Mouse (Mus musculus): ENCODE results near the gene Zc3hav1.

Zc3hav1 gene

DNA sequence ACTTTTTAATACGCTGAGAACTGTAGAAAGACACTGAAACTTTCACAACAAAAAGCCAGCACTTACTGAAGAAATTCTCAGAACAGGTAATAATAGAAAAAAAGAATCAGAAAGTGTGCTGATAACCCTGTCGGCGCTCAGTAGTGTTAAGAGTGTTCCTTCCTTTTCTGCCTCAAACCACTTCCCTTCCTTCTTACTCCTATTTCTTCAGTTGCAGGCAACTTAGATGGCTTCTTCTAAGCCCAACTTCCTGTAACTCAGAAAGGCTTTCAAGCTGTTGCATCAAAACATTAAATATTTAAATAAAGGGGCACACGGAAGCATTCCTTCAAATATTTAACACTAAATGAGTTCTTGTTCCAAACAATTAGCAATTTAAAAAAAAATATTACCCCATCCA is 2.5 kb downstream of the Zc3hav1 start:
- no peak for DNase-seq

DNA sequence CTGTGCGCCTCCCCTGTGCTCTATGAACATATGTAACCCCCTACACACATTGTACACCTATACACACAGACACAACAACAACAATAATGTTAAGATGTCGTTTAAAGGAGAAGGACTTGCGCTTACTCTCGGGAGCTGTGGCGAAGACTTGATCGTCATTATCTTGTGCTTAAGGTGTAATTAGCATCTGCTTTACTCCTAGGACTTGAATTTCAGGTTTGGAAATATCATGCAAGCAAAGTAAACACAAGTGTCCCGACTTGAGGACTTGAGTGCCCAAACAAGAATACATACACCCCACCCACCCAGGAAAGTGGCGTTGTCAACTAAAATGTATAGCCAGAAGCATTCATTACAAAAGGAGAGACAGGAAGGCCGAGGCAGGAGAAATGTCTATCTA is 4.6 kb downstream of the Zc3hav1 start:
- DNase-seq, result no peak

DNA sequence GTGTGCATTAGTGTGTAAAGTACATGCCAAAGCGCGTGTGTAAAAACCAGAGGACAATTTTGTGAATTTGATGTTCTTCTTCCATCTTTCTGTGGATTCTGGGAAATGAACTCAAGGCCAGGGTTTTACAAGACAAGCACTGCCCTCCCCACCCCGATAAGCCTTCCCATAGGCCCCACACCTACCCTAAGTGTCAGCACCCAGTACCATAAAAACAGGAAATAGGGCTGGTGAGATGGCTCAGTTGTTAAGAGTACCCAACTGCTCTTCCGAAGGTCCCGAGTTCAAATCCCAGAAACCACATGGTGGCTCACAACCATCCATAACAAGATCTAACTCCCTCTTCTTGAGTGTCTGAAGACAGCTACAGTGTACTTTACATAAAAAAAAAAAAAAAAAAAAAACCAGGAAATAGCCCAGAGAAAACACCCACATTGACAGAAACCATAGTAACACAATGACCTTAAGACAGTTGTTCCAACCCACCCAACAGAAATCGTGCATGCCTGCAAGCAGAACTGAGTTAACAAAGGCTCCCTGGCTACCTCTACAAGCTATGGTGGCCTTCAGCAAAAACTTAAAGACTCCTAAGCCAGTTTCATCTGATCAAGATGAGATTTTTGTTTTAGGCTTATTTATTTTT is 5.5 kb downstream of the Zc3hav1 start:
- DNase-seq, result no peak

DNA sequence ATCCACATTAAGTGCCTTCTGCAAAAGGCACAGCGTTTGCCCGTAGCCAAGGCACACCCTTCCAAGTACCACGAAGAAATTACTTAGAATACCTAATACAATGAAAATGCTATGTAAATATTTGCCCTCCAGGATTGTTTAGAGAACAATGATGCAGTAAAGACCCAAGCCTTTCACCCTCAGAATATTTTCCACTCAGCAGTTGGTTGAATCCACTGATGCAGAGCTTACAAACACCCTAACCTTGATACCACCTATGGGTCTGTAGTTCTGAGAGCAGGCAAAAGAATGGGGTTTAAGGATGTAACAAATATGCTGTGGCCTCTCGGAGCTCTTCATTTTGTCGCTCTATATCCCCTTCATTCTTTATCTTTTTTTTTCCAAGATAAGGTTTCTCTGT is 6.5 kb downstream of the Zc3hav1 start:
- DNase-seq, result no peak

DNA sequence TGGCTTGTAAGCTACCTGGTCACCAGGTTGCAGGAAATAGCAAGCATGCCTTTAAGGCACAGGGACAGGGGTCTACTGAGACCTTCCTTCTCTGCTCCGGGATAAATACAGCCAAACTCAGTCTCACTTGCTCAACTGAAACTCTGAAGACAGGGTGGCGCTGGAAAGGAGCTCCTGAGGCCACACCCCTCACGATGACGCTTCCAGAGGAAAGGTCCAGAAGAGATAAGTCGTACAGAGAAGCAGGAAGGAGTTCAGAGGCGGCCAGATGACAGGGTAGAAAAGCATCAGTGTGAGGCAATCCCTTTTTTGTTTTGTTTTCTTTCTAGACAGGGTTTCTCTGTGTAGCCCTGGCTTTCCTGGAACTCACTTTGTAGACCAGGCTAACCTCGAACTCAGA is 8.6 kb downstream of the Zc3hav1 start:
- DNase-seq, result peak; percentile 84 to 89

DNA sequence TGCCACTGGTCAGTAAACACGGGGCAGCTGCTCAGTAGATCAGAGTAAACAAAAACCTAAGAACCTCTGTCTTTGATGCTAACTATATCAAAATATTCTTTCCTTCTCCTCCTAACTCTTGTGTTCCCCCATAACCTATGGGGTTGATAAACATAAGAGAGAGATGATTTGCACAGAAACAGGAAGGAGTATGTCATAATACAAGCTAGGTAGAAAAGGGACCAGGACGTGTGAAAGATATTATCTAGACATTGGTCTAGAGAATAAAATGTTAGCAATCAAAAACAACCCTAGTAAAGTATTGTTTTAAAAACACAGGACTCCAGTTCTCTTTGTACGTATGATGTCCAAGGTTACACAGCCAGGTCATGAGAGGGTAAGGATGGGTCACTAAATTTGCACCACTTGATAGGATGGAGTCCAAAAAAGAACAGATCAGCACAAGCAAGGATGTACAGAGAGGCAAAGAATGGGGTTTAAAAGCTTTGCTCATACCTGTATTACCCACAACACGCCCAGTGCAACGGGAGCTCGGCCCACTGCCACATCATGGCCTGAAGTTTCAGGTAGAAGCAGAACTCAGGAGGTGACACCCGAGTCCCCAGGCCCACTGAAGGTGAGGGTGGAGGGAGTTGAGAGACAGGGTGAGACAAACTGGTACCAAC is 10.3 kb downstream of the Zc3hav1 start:
- no peak for DNase-seq

DNA sequence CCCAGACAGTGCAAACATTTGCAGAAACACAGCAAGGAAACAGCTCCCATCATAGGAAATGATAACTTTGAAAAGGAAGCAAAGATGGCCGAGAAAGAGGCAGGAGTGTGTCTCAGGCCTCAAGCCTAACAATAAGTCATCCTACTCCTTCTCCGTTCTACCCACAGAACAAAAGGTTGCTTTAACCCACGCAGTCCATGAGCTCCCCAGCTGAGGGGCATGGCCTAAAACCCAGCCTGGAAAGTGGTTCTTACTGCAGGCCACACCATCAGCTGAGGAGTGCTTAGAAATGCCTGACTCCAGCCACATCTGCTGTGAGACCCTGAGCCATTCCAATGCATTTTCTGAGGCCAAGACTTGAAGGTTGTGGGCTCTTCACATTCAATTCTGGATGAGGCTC is 10.8 kb downstream of the Zc3hav1 start:
- no peak for DNase-seq

DNA sequence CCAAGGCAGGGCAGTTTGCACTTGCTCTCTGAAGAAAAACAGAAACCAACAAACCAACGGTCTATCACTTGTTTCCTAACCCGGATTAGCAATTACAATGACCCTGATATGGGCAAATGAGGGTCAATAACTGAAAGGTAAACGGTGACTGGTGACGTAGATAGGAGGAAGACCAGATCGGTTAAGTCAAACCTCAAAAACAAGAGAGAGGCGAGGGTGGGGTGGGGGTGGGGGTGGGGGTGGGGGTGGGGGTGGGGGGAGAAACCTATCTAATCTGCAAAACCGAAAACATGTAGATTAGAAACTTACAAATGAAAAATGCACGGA is 11.8 kb downstream of the Zc3hav1 start:
- no peak for DNase-seq

DNA sequence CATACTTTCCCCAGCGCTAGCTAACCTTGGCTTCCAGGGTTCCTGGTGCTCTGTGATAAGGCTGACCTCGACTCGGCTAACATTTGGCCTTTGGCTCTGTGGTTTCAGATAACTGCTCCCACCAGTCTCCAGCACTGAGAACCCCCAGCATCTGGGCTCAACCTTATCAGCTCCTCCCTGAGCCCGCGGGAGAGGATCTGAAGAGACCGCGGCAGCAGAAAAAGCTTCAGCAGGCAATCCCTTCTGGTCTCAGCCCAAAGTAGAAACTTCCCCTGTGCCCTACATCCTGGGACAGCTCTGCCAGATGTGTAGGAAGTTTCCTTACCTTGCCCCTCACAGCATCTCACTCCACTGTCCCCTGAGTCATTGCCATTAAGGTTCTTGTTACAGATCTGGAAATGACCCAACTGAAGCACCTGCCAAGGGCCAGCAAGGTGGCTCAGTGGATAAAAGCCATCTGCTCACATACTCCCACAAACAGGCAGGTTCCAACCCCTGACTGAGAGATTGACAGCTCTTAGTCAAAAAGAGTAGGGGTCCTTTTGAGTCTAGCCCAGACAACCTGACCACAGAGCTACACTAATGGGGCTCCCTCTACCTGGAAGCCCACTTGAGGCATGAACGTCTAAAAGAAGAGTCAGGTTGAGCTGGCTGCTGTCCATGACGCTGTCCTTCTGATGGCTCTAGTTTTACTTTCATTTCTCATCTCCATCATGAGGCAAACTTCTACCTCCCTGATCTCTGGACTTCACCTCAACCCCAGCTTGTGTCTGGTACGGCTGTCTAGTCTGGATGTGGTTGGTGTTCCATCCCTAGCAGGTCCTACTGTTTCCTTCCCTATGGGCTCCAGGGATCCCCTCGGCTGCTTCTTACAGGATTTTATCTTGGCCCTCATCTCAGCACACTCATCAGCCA is 12.4 kb downstream of the Zc3hav1 start:
- DNase-seq, result no peak

DNA sequence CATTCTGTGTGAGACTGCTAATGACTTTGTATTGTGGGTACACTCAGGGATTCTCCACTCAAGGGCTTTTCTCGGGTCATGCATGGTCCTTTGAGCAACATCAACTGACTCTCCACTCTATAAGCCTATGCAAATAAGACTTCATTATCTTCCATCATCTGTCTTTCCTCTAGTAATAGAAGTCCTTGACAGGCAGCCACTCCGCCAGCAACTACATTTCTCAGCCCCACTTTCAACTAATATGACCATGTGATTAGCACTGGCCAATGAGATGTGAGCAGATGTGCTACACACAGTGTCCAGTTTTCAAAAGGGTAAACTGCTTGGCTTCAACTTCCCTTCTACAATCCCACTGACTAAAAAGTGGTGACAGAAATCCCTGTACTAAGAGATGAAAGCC is 15.3 kb downstream of the Zc3hav1 start:
- no peak for DNase-seq

DNA sequence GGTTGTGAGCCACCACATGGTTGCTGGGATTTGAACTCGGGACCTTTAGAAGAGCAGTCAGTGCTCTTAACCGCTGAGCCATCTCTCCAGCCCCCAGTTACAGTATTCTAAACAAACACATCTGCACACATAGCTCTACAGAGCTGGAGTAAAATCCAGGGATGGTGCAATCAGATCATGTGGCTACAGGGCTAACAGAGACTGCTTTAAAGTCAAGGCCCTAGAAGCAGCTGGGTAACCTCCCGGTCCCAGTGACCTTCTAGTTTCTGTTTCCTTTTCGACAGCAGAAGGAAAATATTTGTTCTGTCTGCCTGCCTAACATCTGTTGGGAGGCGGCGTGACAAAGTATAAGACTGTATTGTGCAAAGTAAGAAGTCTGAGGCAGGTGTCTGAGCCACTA is 16.5 kb downstream of the Zc3hav1 start:
- peak; percentile 34 to 51 for DNase-seq

DNA sequence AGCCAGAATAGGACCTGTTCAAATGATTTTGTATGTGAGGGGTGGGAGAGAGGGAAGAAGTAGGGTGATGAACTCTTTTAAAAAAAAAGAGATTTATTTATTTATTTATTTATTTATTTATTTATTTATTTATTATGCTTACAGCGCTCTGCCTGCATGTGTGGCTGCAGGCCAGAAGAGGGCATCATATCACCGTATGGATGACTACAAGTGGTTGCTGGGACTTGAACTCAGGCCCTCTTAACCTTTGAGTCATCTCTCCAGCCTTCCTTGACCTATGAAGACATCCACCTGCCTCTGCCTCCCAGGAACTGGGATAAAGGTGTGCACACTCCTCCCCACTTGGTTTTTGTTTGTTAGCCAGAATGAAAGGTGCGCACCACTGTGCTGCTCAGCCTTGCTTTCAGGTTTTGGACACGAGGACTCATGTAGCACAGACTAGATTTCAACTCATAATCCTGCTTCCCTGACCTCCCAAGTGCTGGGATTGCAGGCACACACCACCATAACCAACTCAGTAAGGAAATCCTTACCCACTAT is 17.2 kb downstream of the Zc3hav1 start:
- no peak for DNase-seq

DNA sequence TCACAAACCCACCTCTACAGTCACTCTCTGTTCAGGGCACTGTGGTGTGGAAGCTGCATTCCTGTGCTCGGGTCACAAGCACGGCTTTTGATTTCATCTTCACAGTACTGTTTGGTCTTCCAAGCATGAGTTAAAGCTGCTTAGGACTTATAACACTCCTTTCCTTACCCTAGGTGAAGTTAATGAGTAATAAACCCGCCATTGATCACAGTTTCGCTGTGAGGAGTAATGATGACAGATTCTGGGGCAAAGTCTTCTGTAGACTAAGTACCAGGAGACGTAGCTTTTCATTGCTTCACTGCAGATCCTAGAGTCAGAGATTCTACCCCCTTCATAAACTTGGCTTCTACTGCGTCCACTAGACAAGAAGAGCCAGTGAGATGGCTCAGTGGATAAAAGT is 19.1 kb downstream of the Zc3hav1 start:
- DNase-seq, result no peak

DNA sequence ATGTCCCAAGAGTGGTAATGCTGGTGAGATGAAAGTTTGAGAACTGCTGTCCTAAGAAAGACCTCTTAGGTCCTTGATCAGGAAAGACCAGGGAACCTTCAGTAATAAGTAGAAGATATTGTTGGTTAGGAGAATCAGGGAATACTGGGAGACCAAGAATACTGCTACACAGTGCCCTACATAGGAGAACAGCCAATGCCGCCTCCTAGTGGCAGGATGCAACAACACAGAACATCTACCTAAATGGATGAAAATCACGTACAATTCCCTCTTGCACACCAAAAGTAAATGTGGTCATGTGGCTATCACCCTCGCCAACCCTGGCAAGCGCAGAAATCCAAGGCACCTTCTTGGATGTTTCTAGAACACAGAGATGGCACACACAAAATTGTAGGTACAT is 27.8 kb downstream of the Zc3hav1 start:
- DNase-seq, result no peak

DNA sequence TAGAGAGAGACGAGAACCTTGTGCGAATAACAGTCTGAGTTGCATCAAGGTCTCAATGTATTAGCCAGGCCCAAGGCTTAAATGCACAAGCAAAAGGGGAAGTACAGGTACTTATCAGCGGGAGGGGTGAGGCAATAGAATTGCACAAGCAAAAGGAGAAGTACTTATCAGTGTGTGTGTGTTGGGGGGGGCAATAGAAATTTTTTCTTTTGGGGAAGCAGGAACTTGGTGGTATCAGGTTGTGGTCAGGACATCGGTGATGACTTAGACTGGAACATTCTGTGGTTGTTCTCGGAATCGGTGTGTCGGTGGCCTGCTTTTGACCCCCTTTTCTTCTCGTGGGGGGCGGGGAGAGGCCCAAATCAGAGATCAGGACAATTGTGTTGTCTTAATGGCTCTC is 33.8 kb downstream of the Zc3hav1 start:
- DNase-seq, result no peak

DNA sequence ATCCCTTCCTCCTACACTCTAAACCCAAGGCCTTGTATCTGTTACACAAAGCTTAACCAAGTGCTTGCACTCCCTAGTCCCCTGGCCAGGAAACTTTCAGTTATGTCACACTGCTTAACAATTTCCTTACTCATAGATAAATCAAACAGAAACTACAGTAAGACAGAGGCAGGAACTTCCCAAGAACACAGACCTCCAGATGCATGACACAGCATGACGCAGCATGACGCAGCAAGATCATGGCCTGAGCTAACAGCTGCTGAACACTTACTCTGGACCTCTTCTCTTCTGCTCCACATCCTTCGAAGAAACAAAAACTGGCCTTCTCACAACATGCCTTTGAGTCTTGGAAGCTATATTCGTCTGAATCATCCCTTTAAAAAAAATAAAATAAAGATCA is 38.4 kb downstream of the Zc3hav1 start:
- no peak for DNase-seq

DNA sequence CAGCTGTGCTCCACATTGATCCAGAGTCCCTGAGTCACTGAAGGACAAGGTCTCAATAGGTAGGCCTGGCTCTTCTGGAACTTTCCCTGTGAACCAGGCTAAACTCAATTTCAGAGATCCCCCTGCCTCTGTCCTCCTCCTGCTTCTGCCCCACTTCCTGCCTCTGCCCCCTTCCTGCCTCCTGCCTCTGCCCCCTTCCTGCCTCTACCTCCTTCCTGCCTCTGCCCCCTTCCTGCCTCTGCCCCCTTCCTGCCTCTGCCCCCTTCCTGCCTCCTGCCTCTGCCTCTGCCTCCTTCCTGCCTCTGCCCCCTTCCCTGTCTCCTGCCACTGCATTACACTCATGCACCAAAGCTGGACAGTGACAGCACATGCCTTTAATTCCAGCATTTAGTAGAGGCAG is 44.7 kb downstream of the Zc3hav1 start:
- DNase-seq, result no peak

DNA sequence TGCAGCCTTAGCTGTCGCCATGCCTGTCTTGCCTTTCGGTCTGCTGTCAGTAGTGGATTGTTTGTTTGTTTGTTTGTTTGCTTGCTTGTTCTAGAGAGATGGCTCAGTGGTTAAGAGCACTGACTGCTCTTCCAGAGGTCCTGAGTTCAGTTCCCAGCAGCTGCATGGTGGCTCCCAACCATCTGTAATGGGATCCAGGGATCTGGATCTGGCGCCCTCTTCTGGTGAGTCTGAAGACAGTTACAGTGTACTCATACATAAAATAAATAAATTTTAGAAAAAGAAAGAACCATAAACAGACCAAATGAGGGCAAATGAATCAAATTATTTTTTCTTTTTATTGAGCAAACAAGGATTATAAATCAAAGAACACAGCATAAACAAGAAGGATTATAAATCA is 49.4 kb downstream of the Zc3hav1 start:
- DNase-seq, result no peak

DNA sequence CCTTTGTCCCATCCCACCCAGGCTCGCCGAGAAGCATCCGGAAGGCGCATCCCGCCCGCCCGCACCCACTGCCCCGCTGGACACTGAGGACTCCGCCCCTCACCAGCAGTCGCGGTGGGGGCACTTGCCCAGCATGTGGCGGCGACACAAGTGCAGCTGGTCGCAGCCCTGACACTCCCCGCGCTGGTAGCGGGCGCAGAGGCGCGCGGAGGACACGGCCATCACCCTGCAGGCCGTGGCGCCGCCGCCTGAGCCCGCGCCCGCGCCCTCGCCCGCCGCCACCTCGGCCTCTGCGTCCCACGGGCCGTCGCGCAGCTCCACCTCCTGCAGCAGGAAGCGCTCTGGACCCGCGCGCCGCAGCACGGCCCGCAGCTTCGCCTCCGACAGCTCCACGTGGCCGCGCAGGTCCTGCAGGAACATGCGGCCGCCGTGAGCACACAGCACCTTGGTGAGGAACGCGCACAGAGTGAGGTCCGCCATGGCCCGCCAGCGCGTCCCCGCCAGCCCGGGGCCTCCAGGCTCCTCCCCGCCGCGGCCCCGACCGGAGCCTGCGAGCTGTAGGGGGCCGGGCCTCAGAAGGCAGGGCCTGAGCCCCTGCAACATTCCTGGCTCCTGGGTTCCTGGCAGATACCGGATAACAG is 55.5 kb downstream of the Zc3hav1 start, which contains the start of gene Zc3hav1l:
TSS of gene Zc3hav1l (minus strand) at position 499 of the 641 bp plus-strand sequence.
- peak; percentile 56 to 60 for DNase-seq

DNA sequence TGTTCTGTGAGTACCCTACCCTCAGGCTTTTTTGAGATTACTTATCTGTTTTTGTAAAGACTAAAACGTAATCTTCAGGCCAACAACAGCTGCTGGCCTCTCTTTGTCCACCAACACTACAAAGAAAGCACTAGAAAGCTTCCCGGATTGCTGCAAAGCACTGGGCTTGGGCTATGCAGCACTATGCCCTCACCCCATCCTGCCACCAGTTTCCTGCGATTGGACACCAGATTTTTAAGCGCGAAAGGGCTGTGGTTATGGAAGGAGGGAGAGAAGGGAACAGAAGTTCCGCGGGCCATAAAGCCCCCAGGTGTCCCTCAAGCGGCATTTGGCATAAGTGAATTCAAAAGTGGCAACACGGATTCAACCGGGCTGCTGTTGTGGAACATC is 56.2 kb downstream of the Zc3hav1 start:
- DNase-seq, result no peak

DNA sequence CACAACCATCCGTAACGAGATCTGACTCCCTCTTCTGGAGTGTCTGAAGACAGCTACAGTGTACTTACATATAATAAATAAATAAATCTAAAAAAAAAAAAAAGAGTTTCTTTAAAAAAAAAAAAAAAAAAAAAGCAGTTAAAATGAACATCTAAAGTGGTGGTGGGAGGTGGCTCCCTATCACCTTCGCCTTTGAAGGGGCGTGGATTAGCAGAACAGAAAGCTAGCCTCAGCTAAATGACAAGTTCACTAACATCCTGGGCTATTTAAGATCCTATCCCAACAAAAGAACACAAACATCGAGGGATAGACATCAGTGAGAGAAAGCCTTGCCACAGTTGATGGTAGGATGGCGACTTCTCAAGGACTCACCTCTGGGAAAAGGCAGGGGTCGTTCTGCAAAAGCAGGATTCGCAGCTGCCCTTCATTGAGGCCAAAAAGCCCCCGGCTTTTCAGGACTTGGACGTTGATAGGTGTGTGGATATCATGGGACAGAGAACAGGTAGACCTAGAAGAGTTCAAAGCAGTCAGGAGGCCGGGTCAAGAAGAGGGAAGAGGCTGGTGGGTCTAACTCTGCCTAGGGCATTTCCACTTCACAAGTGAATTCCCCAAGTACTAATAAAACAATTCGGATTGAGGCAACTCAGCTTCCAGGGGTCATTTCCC is 56.7 kb downstream of the Zc3hav1 start:
- DNase-seq, result no peak

DNA sequence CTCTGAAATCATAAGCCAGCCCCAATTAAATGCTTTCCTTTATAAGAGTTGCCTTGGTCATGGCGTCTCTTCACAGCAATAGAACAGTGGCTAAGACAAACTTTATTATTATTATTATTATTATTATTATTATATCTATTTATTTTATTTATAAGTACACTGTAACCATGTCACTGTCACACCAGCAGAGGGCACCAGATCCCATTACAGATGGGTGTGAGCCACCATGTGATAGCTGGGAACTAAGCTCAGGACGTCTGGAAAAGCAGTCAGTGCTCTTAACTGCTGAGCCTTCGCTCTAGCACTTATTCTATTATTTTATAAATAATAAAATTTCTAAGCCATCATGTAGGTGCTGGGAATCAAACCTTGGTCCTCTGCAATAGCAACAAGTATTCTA is 60.7 kb downstream of the Zc3hav1 start:
- DNase-seq, result no peak
